Comparison of ENCODE assay signal across 1 mouse cellular context in the genomic region with DNA sequence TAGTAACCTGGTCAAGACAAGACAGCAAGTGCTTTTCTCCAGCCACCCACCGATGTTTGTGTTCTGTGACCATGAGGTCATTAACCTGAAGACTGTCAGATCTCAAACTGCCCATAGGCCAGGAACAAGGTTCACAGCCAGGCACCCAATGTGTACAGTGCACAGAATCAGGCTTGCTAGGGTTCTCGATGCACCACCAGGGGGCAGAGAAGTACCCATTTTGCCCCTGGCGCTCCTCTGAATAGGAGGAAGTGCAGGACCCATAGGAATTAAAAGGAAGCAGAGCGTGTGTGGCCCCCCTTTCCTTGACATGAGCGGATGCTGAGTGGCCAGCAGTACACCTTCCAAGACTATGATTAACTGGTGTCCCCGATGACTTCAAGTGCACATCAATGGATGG.
TF ChIP-seq lines count a peak whose summit lies in the region.

No protein-coding gene starts in this region.

TF ChIP-seq in CH12.LX, 34 proteins besides CTCF, POLR2A, EP300 and RAD21:
- TF ChIP-seq ZKSCAN1 (IDR thresholded peaks at IDR 0.05; ENCODE audit: borderline replicate concordance, low read depth, low read length) (no peak), SMC3 (IDR thresholded peaks at IDR 0.05; ENCODE audit: low read depth, low read length) (peak; percentile 83), GABPA (IDR thresholded peaks at IDR 0.05; ENCODE audit: insufficient replicate concordance, low read depth, low read length) (no peak), MAZ (IDR thresholded peaks at IDR 0.05; ENCODE audit: low read depth, low read length) (peak; percentile 28; the same call in 1 of the 2 replicates), IRF4 (IDR thresholded peaks at IDR 0.05; ENCODE audit: low read depth, low read length) (peak; percentile 23; the same call in 1 of the 2 replicates), NELFE (IDR thresholded peaks at IDR 0.05; ENCODE audit: low read depth, low read length) (peak; percentile 37; the same call in 1 of the 2 replicates), POLR2AphosphoS2 (IDR thresholded peaks at IDR 0.05; ENCODE audit: low read depth, low read length) (no peak), NRF1 (IDR thresholded peaks at IDR 0.05; ENCODE audit: low read depth, low read length) (no peak), HCFC1 (IDR thresholded peaks at IDR 0.05; ENCODE audit: low read depth, low read length) (no peak), USF1 (IDR thresholded peaks at IDR 0.05; ENCODE audit: low read depth, low read length) (no peak), UBTF (IDR thresholded peaks at IDR 0.05; ENCODE audit: low read depth, low read length) (no peak), TBP (conservative IDR thresholded peaks at IDR 0.05; ENCODE audit: low read depth, low read length) (no peak), MYC (IDR thresholded peaks at IDR 0.05; ENCODE audit: low read depth, low read length) (peak; percentile 47; the same call in 1 of the 2 replicates), USF2 (conservative IDR thresholded peaks at IDR 0.05; ENCODE audit: low read depth, low read length) (no peak), TCF12 (IDR thresholded peaks at IDR 0.05; ENCODE audit: low read depth, low read length) (peak; percentile 30; the same call in 1 of the 2 replicates), ELF1 (IDR thresholded peaks at IDR 0.05; ENCODE audit: low read depth, low read length) (peak; percentile 73), CHD1 (IDR thresholded peaks at IDR 0.05; ENCODE audit: low read depth, low read length) (no peak), MXI1 (IDR thresholded peaks at IDR 0.05; ENCODE audit: low read depth, low read length) (no peak), ZC3H11A (IDR thresholded peaks at IDR 0.05; ENCODE audit: low read depth, low read length) (no peak), KAT2A (IDR thresholded peaks at IDR 0.05; ENCODE audit: insufficient replicate concordance, low read length) (no peak), JUN (IDR thresholded peaks at IDR 0.05; ENCODE audit: insufficient read depth, low read depth, low read length) (no peak), MAX (IDR thresholded peaks at IDR 0.05; ENCODE audit: low read length) (no peak)
